In the genomic region with DNA sequence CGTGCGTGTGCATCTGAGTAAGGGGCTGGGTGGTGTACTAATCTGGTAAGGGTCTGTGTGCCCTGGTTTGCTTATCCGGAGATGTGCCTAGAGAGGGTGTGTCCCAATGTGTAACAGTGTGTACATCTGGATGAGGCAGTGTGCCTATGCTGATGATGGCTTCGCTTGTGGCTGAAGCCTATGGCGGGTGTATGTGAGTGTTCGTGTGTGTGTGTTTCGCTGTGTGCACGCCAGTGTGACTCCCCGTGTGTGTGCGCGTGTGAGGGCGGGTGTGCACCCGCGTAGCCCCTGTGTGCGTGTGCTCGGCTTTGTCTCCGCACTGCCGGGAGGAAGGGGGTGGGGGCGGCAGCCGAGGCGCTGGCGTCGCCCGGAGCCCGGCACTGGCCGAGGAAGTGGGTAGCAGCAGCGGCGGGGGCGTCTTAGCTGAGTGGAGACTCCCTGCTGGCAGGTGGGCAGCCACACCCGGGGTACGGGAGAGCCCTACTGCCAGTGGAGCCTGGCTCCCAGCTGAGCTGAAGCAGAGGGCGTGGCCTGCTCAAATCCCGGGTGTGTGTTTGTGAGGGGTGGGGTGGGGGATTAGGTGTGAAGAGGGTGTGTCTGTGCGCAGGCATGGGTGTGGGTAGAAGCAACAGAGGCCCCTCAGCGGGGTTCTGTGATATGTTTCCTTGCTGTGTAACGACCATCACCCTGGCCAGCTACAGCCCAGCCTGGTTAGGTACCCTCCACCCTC, we compare ENCODE assay signal across 8 mouse cellular contexts. TPM values are rescaled to one million over a fixed set of nuclear protein-coding genes. Genes with fewer than 3 reads are reported as not detected.
A peak's percentile ranks its signal among the peaks of the same experiment; 100 is the strongest.
DNase-seq lines count a peak whose midpoint lies in the region; ATAC-seq lines count a peak whose summit lies in the region.

No protein-coding gene starts in this region.

- no peaks in the 10 kb centered on the region for H3K36me3 ChIP-seq in lung, embryonic 16.5 days (ENCODE audit: control insufficient read depth, insufficient read depth, low read length)

- under 1% methylated on average over 36 of the region's 36 CpGs for whole genome bisulfite sequencing in lung, embryonic 16.5 days

- peak overlapping the region; percentile 97 for H3K4me2 ChIP-seq in lung, embryonic 16.5 days (ENCODE audit: low read depth, low read length)

- peak overlapping the region; percentile 75 for H3K4me3 ChIP-seq in brown adipose tissue, adult 24 weeks (ENCODE audit: insufficient read depth, low read depth, low read length)
- peak overlapping the region; percentile 63 for H3K4me3 ChIP-seq in lung, embryonic 16.5 days (ENCODE audit: low read length)

- peak; percentile 57 for ATAC-seq in lung, embryonic 16.5 days (ENCODE audit: low read depth)
- ATAC-seq in neutrophil, adult 5-6 weeks (ENCODE audit: extremely low read depth, insufficient number of reproducible peaks, low FRiP score, poor library complexity, severe bottlenecking): 0 out of 2 replicates have a peak, but pooled peaks have one; percentile 20

- DNase-seq in left cerebral cortex, adult 18-20 months (ENCODE audit: low spot score in 2 of 2): peak; percentile 68 to 76
- no peak for DNase-seq in left cerebral cortex, adult 11 months (ENCODE audit: low spot score)
- DNase-seq in frontal cortex, postnatal 36 days (ENCODE audit: low spot score in 2 of 2): peak; percentile 50 to 62
- DNase-seq in kidney, postnatal 14 days: peak; percentile 53
- DNase-seq in ovary, postnatal 14 days (ENCODE audit: low spot score): no peak

- H3K27ac ChIP-seq in brown adipose tissue, adult 24 weeks (replicated peaks; ENCODE audit: low read depth, low read length): no peak overlapping the region
- H3K27ac ChIP-seq in lung, embryonic 16.5 days (ENCODE audit: low read length): peak overlapping the region; percentile 27

- H3K9me3 ChIP-seq in lung, embryonic 16.5 days (ENCODE audit: control insufficient read depth, low read length): no peaks in the 10 kb centered on the region

- H3K9ac ChIP-seq in lung, embryonic 16.5 days (ENCODE audit: low read length): peak overlapping the region; percentile 71

- peaks cover 26% of the 10 kb centered on the region for H3K27me3 ChIP-seq in lung, embryonic 16.5 days (ENCODE audit: control insufficient read depth, insufficient read depth, low read depth, low read length)

- peaks cover 4% of the 10 kb centered on the region; the same call in 1 of the 2 replicates for H3K4me1 ChIP-seq in brown adipose tissue, adult 24 weeks (ENCODE audit: control insufficient read depth, insufficient read depth, insufficient read length, low read length)
- peaks cover 18% of the 10 kb centered on the region; the same call in 1 of the 2 replicates for H3K4me1 ChIP-seq in lung, embryonic 16.5 days (replicated peaks; ENCODE audit: control insufficient read depth, insufficient read depth, low read length)

RNA-seq across cellular contexts. Expression of a gene that starts 0.8 kb away (rescaled TPM):
- total RNA-seq in left cerebral cortex, adult 18-20 months (2021): 100 to 1,000 TPM; 364 to 365 TPM
- 23.3 and 29.1 TPM in 2 replicates for polyA plus RNA-seq in brown adipose tissue, adult 24 weeks (2012; ENCODE audit: insufficient read depth, insufficient read length, missing spikeins)
- polyA plus RNA-seq in lung, embryonic 16.5 days (2015; fragmentation: Nextera tagmentation; extraction: Ambion mirVana): 2.1 and 2.2 TPM in 2 replicates
- total RNA-seq in neutrophil, adult 5-6 weeks (2017): 0.25 and 0.70 TPM in 2 replicates

Comparison
In these comparisons a context has a peak if more than half of its experiments do, and no peak if none do; other contexts are left out.
1. DNase-seq: peak in left cerebral cortex, adult 18-20 months (2 of 2), frontal cortex, postnatal 36 days (2 of 2) and kidney, postnatal 14 days (single experiment); none in left cerebral cortex, adult 11 months (single experiment) and ovary, postnatal 14 days (single experiment).
2. RNA of a gene that starts 0.8 kb away (total RNA-seq): 364 to 365 TPM in left cerebral cortex, adult 18-20 months; 0.25 to 0.70 TPM in neutrophil, adult 5-6 weeks; every median in the first group is over 100 times any median in the second.